Mouse (Mus musculus) stomach, postnatal 0 days (tissue): ENCODE measurements around the gene Ascc3.

Experiments
- CTCF ChIP-seq: IDR thresholded peaks from 2 replicates; pipeline ENCODE4 v1.5.1; 2016; ENCODE audit warnings: antibody characterized with exemption, low read depth, mild to moderate bottlenecking, moderate library complexity
- EP300 ChIP-seq: optimal IDR thresholded peaks from 2 replicates; pipeline ENCODE3; 2016; ENCODE audit warnings: antibody characterized with exemption

- TF ChIP-seq EP300, result no peak
- no peak for TF ChIP-seq CTCF
These were observed 109.3 kb downstream of the Ascc3 start for GRCm38 (mm10) chr10:50701736-50702135.
